In genomic region chr2:104027458-104028138, GRCm38 (mm10) we compare ENCODE assay signal across 8 mouse cellular contexts. TPM values are rescaled to one million over a fixed set of nuclear protein-coding genes. Genes with fewer than 3 reads are reported as not detected.
DNase-seq lines count a peak whose midpoint lies in the region; ATAC-seq and TF ChIP-seq lines count a peak whose summit lies in the region.

Gene Fbxo3 (plus strand): TSS chr2:104027721.

- peak; percentile 68 to 73 for TF ChIP-seq POLR2A in MEL (IDR thresholded peaks at IDR 0.05; ENCODE audit: control insufficient read depth in 1 of 2, insufficient read depth in 1 of 2, low read depth in 1 of 2, low read length in 2 of 2, poor library complexity in 1 of 2)
- 0 out of 2 replicates have a peak, but pooled peaks have one; percentile 36 for TF ChIP-seq POLR2A in olfactory bulb, adult 2 months (IDR thresholded peaks at IDR 0.05; ENCODE audit: insufficient read depth, low read depth, low read length)
- TF ChIP-seq POLR2A in thymus, adult 2 months (IDR thresholded peaks at IDR 0.05; ENCODE audit: control insufficient read depth, extremely low read depth, insufficient read depth, low read length, poor library complexity): no peak; the same call in 1 of the 2 replicates

- H3K36me3 ChIP-seq in MEL (ENCODE audit: control insufficient read depth in 1 of 2, insufficient read depth in 2 of 2, low read length in 2 of 2): peaks cover 0 to 16% of the 10 kb centered on the region in 2 experiments; a peak in 2 of 4 replicates
- H3K36me3 ChIP-seq in lung, embryonic 15.5 days: peaks cover 5% of the 10 kb centered on the region; the same call in 1 of the 2 replicates
- 0 out of 2 replicates have a peak, but pooled peaks cover 5% of the 10 kb centered on the region for H3K36me3 ChIP-seq in thymus, adult 2 months (ENCODE audit: control insufficient read depth, insufficient read depth, low read length)

- H3K4me1 ChIP-seq in MEL (ENCODE audit: control insufficient read depth in 1 of 2, insufficient read depth in 2 of 2, low read length in 2 of 2): peaks cover 8 to 11% of the 10 kb centered on the region in 2 experiments
- peaks cover 19% of the 10 kb centered on the region for H3K4me1 ChIP-seq in lung, embryonic 15.5 days
- no peaks in the 10 kb centered on the region; the same call in 1 of the 2 replicates for H3K4me1 ChIP-seq in olfactory bulb, adult 2 months (ENCODE audit: control insufficient read depth, insufficient read depth, low read length)
- peaks cover 3% of the 10 kb centered on the region for H3K4me1 ChIP-seq in thymus, adult 2 months (replicated peaks; ENCODE audit: control insufficient read depth, insufficient read depth, low read length)

- DNase-seq in MEL (ENCODE audit: low read depth, low spot score): peak; percentile 92
- DNase-seq in cerebellum, adult 8-10 months: peak; percentile 91
- peak; percentile 65 for DNase-seq in layer of hippocampus, adult 9-10 months (ENCODE audit: low spot score)
- peak; percentile 88 for DNase-seq in thymus, adult 2 months

- TF ChIP-seq RAD21 in MEL (IDR thresholded peaks at IDR 0.05; ENCODE audit: low read depth, low read length): no peak

- peak within 1 kb of the TSS; percentile 71 for H3K4me2 ChIP-seq in lung, embryonic 15.5 days

- peak; percentile 50 for ATAC-seq in frontal cortex, adult (ENCODE audit: low TSS enrichment)
- ATAC-seq in hematopoietic stem cell, adult 5-6 weeks (replicated peaks in 1 of 2; ENCODE audit: insufficient read depth in 1 of 2, low FRiP score in 2 of 2, low TSS enrichment in 1 of 2, low read depth in 1 of 2, poor library complexity in 2 of 2, severe bottlenecking in 2 of 2): peak; percentile 75 to 83
- ATAC-seq in lung, embryonic 15.5 days (ENCODE audit: borderline replicate concordance, extremely low read depth, low FRiP score, low TSS enrichment): peak; percentile 98

- peak in 2 of 3 experiments; percentile 27 to 55; a peak in 4 of 6 replicates for TF ChIP-seq CTCF in MEL (IDR thresholded peaks at IDR 0.05 in 2 of 3, conservative IDR thresholded peaks at IDR 0.05 in 1 of 3; ENCODE audit: control insufficient read depth in 1 of 3, insufficient read depth in 1 of 3, low read depth in 2 of 3, low read length in 3 of 3, poor library complexity in 1 of 3, severe bottlenecking in 1 of 3)
- no peak for TF ChIP-seq CTCF in olfactory bulb, adult 2 months (IDR thresholded peaks at IDR 0.05; ENCODE audit: insufficient read depth, low read depth, low read length)
- TF ChIP-seq CTCF in thymus, adult 2 months (IDR thresholded peaks at IDR 0.05; ENCODE audit: borderline replicate concordance, control insufficient read depth, extremely low read depth, insufficient read depth, low read length, poor library complexity): no peak

- H3K79me2 ChIP-seq in MEL (ENCODE audit: control insufficient read depth, insufficient read depth, low read length, poor library complexity): peaks cover 16% of the 10 kb centered on the region

- no peak for TF ChIP-seq EP300 in MEL (IDR thresholded peaks at IDR 0.05; ENCODE audit: low read depth in 1 of 2, low read length in 2 of 2)

- H3K4me3 ChIP-seq in MEL (ENCODE audit: control insufficient read depth in 1 of 2, insufficient read depth in 1 of 2, low read depth in 2 of 2, low read length in 2 of 2): peak within 1 kb of the TSS; percentile 97 to 100
- peak within 1 kb of the TSS; percentile 97 for H3K4me3 ChIP-seq in lung, embryonic 15.5 days
- H3K4me3 ChIP-seq in olfactory bulb, adult 2 months (ENCODE audit: insufficient read depth, low read depth, low read length): peak within 1 kb of the TSS; percentile 93
- H3K4me3 ChIP-seq in thymus, adult 2 months (ENCODE audit: control insufficient read depth, insufficient read depth, low read length): peak within 1 kb of the TSS; percentile 83

- H3K27me3 ChIP-seq in MEL (ENCODE audit: control insufficient read depth in 1 of 2, insufficient read depth in 2 of 2, low read length in 2 of 2): no peaks in the 10 kb centered on the region
- no peaks in the 10 kb centered on the region for H3K27me3 ChIP-seq in lung, embryonic 15.5 days
- no peaks in the 10 kb centered on the region for H3K27me3 ChIP-seq in thymus, adult 2 months (ENCODE audit: control insufficient read depth, insufficient read depth, low read length)

- no peaks in the 10 kb centered on the region for H3K9me3 ChIP-seq in MEL (replicated peaks; ENCODE audit: insufficient read depth, low read length)
- H3K9me3 ChIP-seq in lung, embryonic 15.5 days: no peaks in the 10 kb centered on the region

- H3K9ac ChIP-seq in MEL (ENCODE audit: control insufficient read depth, low read depth, low read length, poor library complexity, severe bottlenecking): peak within 1 kb of the TSS; percentile 88
- peak within 1 kb of the TSS; percentile 98 for H3K9ac ChIP-seq in lung, embryonic 15.5 days

- WGBS in lung, embryonic 15.5 days: under 1% methylated on average over 35 of the region's 44 CpGs
- WGBS in olfactory bulb, adult 2 months: under 1% methylated on average over 43 of the region's 44 CpGs
- 2% methylated on average over 44 of the region's 44 CpGs for WGBS in thymus, adult 2 months

- peak within 1 kb of the TSS; percentile 58 for H3K27ac ChIP-seq in MEL (ENCODE audit: control insufficient read depth, low read depth, low read length)
- H3K27ac ChIP-seq in lung, embryonic 15.5 days: peak within 1 kb of the TSS; percentile 74
- peak within 1 kb of the TSS; percentile 40 for H3K27ac ChIP-seq in olfactory bulb, adult 2 months (ENCODE audit: insufficient read depth, low read depth, low read length)
- H3K27ac ChIP-seq in thymus, adult 2 months (ENCODE audit: control insufficient read depth, insufficient read depth, low read length): no peak within 1 kb of the TSS

TF ChIP-seq in MEL, 35 proteins besides CTCF, POLR2A, EP300 and RAD21:
- no peak for TF ChIP-seq SMC3 (IDR thresholded peaks at IDR 0.05; ENCODE audit: low read depth, low read length)
- TF ChIP-seq GABPA (IDR thresholded peaks at IDR 0.05; ENCODE audit: low read depth, low read length): no peak
- TF ChIP-seq SIN3A (IDR thresholded peaks at IDR 0.05; ENCODE audit: low read length): 0 out of 2 replicates have a peak, but pooled peaks have one; percentile 18
- TF ChIP-seq MAZ (IDR thresholded peaks at IDR 0.05; ENCODE audit: low read depth, low read length): no peak
- 0 out of 2 replicates have a peak, but pooled peaks have one; percentile 29 for TF ChIP-seq TCF12 (IDR thresholded peaks at IDR 0.05; ENCODE audit: low read depth, low read length)
- TF ChIP-seq TBP (IDR thresholded peaks at IDR 0.05; ENCODE audit: low read depth, low read length): 0 out of 2 replicates have a peak, but pooled peaks have one; percentile 6
- TF ChIP-seq CHD2 (IDR thresholded peaks at IDR 0.05; ENCODE audit: low read length): no peak
- TF ChIP-seq JUND (IDR thresholded peaks at IDR 0.05; ENCODE audit: low read depth, low read length): no peak
- no peak for TF ChIP-seq E2F4 (IDR thresholded peaks at IDR 0.05; ENCODE audit: borderline replicate concordance, low read depth, low read length)
- TF ChIP-seq POLR2AphosphoS2 (IDR thresholded peaks at IDR 0.05; ENCODE audit: low read length): 0 out of 2 replicates have a peak, but pooled peaks have one; percentile 61
- TF ChIP-seq MEF2A (IDR thresholded peaks at IDR 0.05; ENCODE audit: extremely low read depth, insufficient replicate concordance, low read depth, low read length, poor library complexity, severe bottlenecking): no peak
- no peak for TF ChIP-seq BHLHE40 (IDR thresholded peaks at IDR 0.05; ENCODE audit: borderline replicate concordance, low read depth, low read length)
- no peak for TF ChIP-seq HCFC1 (IDR thresholded peaks at IDR 0.05; ENCODE audit: low read depth, low read length)
- TF ChIP-seq ZNF384 (IDR thresholded peaks at IDR 0.05; ENCODE audit: low read depth, low read length): no peak
- TF ChIP-seq ELF1 (IDR thresholded peaks at IDR 0.05; ENCODE audit: low read depth, low read length): no peak
- no peak for TF ChIP-seq POLR2AphosphoS5 (IDR thresholded peaks at IDR 0.05; ENCODE audit: borderline replicate concordance, low read depth, low read length)
- no peak for TF ChIP-seq CHD1 (IDR thresholded peaks at IDR 0.05; ENCODE audit: low read depth, low read length)
- peak; percentile 70 for TF ChIP-seq NELFE (IDR thresholded peaks at IDR 0.05; ENCODE audit: low read depth, low read length)
- TF ChIP-seq USF1 (IDR thresholded peaks at IDR 0.05; ENCODE audit: low read depth, low read length): no peak
- no peak for TF ChIP-seq RCOR1 (IDR thresholded peaks at IDR 0.05; ENCODE audit: low read depth, low read length)
- no peak for TF ChIP-seq MAX (IDR thresholded peaks at IDR 0.05; ENCODE audit: low read length)
- no peak for TF ChIP-seq ZC3H11A (IDR thresholded peaks at IDR 0.05; ENCODE audit: low read depth, low read length)
TF ChIP-seq in MEL: peak in this region for 5.

RNA-seq across cellular contexts. Expression of gene Fbxo3, which starts in this region (rescaled TPM):
- 30.9 and 32.7 TPM in 2 replicates for total RNA-seq in MEL (2012; rRNA removed)
- polyA plus RNA-seq in MEL (2012; ENCODE audit: insufficient read depth in 1 of 2, insufficient read length in 2 of 2, low read depth in 1 of 2, low replicate concordance in 2 of 2, missing spikeins in 1 of 2): 10 to 100 TPM; 41.9 to 55.4 TPM
- 99.2 and 102 TPM in 2 replicates for total RNA-seq in hematopoietic stem cell, adult 5-6 weeks (2017)
- polyA plus RNA-seq in lung, embryonic 15.5 days (2015; fragmentation: Nextera tagmentation; extraction: Ambion mirVana): 58.4 and 62.4 TPM in 2 replicates
- not detected in 2 replicates for polyA plus RNA-seq in olfactory bulb, adult 2 months (2012; ENCODE audit: insufficient read depth, insufficient read length, low replicate concordance, missing spikeins)
- polyA plus RNA-seq in thymus, adult 2 months (2012; rRNA removed): 22.2 and 24.5 TPM in 2 replicates

Comparison
In these comparisons a context has a peak if more than half of its experiments do, and no peak if none do; other contexts are left out.
1. CTCF ChIP-seq: peak in MEL (2 of 3); none in olfactory bulb, adult 2 months (single experiment) and thymus, adult 2 months (single experiment).
2. Peak in every context shown above with its lines, with median percentiles within 50 percentile points of each other: DNase-seq, H3K4me3 ChIP-seq and ATAC-seq.